Mouse (Mus musculus): Measurements from ENCODE around the gene Mip. TPM values are rescaled to one million over a fixed set of nuclear protein-coding genes. Genes with fewer than 3 reads are reported as not detected.
A peak's percentile ranks its signal among the peaks of the same experiment; 100 is the strongest.

Mip gene
- total RNA-seq, 1 experiment, result 2.8 TPM

- DNase-seq (ENCODE audit: low read depth, low spot score), result peak; percentile 100
- peak within 1 kb of the TSS; percentile 54 for H3K27ac ChIP-seq (ENCODE audit: insufficient read depth, low read depth, low read length, poor library complexity, severe bottlenecking)
- TF ChIP-seq MAFK (IDR thresholded peaks at IDR 0.05; ENCODE audit: insufficient read depth, low read depth, low read length), result no peak; the same call in 1 of the 2 replicates
- TF ChIP-seq HCFC1 (IDR thresholded peaks at IDR 0.05; ENCODE audit: borderline replicate concordance, insufficient read depth, low read length), result 0 out of 2 replicates have a peak, but pooled peaks have one; percentile 38
Measured at GRCm38 (mm10) chr10:128194024-128194550, 31.6 kb upstream of the Mip start, which contains the start of gene Gls2. Gene Gls2, plus strand, starts transcription at chr10:128194457.

GRCm38 (mm10) chr10:128194551-128195461 lies 30.8 kb upstream of the Mip start:
- H3K4me1 ChIP-seq (ENCODE audit: control insufficient read depth in 2 of 2, insufficient read depth in 2 of 2, low read length in 2 of 2, poor library complexity in 1 of 2), result peaks cover 0 to 2% of the 10 kb centered on the region in 2 experiments; a peak in 1 of 4 replicates
- TF ChIP-seq HCFC1 (IDR thresholded peaks at IDR 0.05; ENCODE audit: borderline replicate concordance, insufficient read depth, low read length) (no peak), MAFK (IDR thresholded peaks at IDR 0.05; ENCODE audit: insufficient read depth, low read depth, low read length) (no peak), ZNF384 (IDR thresholded peaks at IDR 0.05; ENCODE audit: low read depth, low read length) (no peak), ZC3H11A (IDR thresholded peaks at IDR 0.05; ENCODE audit: borderline replicate concordance, low read depth, low read length) (no peak), CHD2 (IDR thresholded peaks at IDR 0.05; ENCODE audit: low read depth, low read length) (no peak)
- in situ Hi-C loops (cut with MboI; ENCODE audit: low sequenced_read_pairs in 2 of 2, unreplicated experiment in 2 of 2), result no loop called here
- no peaks in the 10 kb centered on the region for H3K9me3 ChIP-seq (ENCODE audit: control insufficient read depth, insufficient read depth, low read depth, low read length)
- H3K27ac ChIP-seq (ENCODE audit: insufficient read depth, low read depth, low read length, poor library complexity, severe bottlenecking), result peak overlapping the region; percentile 54
- peaks cover 3% of the 10 kb centered on the region; the same call in 1 of the 2 replicates for H3K36me3 ChIP-seq (ENCODE audit: control insufficient read depth, insufficient read depth, low read length, poor library complexity, severe bottlenecking)
- H3K4me3 ChIP-seq (ENCODE audit: insufficient read depth in 1 of 2, low read depth in 1 of 2, low read length in 2 of 2, poor library complexity in 1 of 2, severe bottlenecking in 1 of 2), result peak overlapping the region; percentile 86 to 89
- peak overlapping the region; percentile 87 for H3K9ac ChIP-seq (ENCODE audit: insufficient read depth, low read depth, low read length, poor library complexity, severe bottlenecking)
- DNase-seq (ENCODE audit: low read depth, low spot score), result no peak

More at GRCm38 (mm10) chr10:128194024-128194550, 31.6 kb upstream of the Mip start, which contains the start of gene Gls2:
- H3K4me1 ChIP-seq (ENCODE audit: control insufficient read depth in 2 of 2, insufficient read depth in 2 of 2, low read length in 2 of 2, poor library complexity in 1 of 2), result peaks cover 0 to 2% of the 10 kb centered on the region in 2 experiments; a peak in 1 of 4 replicates
- peak within 1 kb of the TSS; percentile 87 for H3K9ac ChIP-seq (ENCODE audit: insufficient read depth, low read depth, low read length, poor library complexity, severe bottlenecking)
- no peaks in the 10 kb centered on the region for H3K9me3 ChIP-seq (ENCODE audit: control insufficient read depth, insufficient read depth, low read depth, low read length)
- in situ Hi-C loops (cut with MboI; ENCODE audit: low sequenced_read_pairs in 2 of 2, unreplicated experiment in 2 of 2), result no loop called here
- peaks cover 1% of the 10 kb centered on the region; the same call in 1 of the 2 replicates for H3K36me3 ChIP-seq (ENCODE audit: control insufficient read depth, insufficient read depth, low read length, poor library complexity, severe bottlenecking)
- peak within 1 kb of the TSS; percentile 86 to 89 for H3K4me3 ChIP-seq (ENCODE audit: insufficient read depth in 1 of 2, low read depth in 1 of 2, low read length in 2 of 2, poor library complexity in 1 of 2, severe bottlenecking in 1 of 2)

DNA sequence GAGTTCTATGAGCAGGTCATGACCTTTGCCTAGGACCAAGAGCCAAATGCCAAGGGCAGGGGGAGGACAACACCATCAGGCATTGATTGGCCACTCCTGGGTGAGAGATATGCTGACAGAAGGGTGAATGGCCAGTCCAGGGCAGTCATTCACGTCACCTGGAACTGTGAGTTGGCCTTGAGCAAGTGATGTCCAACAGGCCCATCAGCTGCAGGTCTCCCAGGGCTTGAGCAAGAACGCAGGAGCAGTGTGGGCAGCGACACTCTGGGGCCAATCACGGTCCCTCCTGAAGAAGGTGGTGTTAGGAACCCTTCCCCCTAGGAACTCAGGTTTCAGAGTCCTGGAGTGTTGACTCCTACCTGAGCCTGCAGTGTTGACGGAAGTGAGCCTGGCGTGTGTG lies 23.8 kb upstream of the Mip start:
- no peak for TF ChIP-seq MAFK (IDR thresholded peaks at IDR 0.05; ENCODE audit: insufficient read depth, low read depth, low read length)
- TF ChIP-seq CHD2 (IDR thresholded peaks at IDR 0.05; ENCODE audit: low read depth, low read length), result no peak
- no peak for TF ChIP-seq ZC3H11A (IDR thresholded peaks at IDR 0.05; ENCODE audit: borderline replicate concordance, low read depth, low read length)
- TF ChIP-seq HCFC1 (IDR thresholded peaks at IDR 0.05; ENCODE audit: borderline replicate concordance, insufficient read depth, low read length), result no peak
- TF ChIP-seq ZNF384 (IDR thresholded peaks at IDR 0.05; ENCODE audit: low read depth, low read length), result no peak
- Histone ChIP-seq H3K9me3 (ENCODE audit: control insufficient read depth, insufficient read depth, low read depth, low read length) (no peaks in the 10 kb centered on the region), H3K4me1 (ENCODE audit: control insufficient read depth in 2 of 2, insufficient read depth in 2 of 2, low read length in 2 of 2, poor library complexity in 1 of 2) (peaks cover 10 to 14% of the 10 kb centered on the region in 2 experiments; a peak in 3 of 4 replicates), H3K4me3 (ENCODE audit: insufficient read depth in 1 of 2, low read depth in 1 of 2, low read length in 2 of 2, poor library complexity in 1 of 2, severe bottlenecking in 1 of 2) (no peak overlapping the region), H3K36me3 (ENCODE audit: control insufficient read depth, insufficient read depth, low read length, poor library complexity, severe bottlenecking) (peaks cover 9% of the 10 kb centered on the region), H3K9ac (ENCODE audit: insufficient read depth, low read depth, low read length, poor library complexity, severe bottlenecking) (no peak overlapping the region), H3K27ac (ENCODE audit: insufficient read depth, low read depth, low read length, poor library complexity, severe bottlenecking) (no peak overlapping the region)
- DNase-seq (ENCODE audit: low read depth, low spot score), result no peak
- in situ Hi-C loops (cut with MboI; ENCODE audit: low sequenced_read_pairs in 2 of 2, unreplicated experiment in 2 of 2), result no loop called here

DNA sequence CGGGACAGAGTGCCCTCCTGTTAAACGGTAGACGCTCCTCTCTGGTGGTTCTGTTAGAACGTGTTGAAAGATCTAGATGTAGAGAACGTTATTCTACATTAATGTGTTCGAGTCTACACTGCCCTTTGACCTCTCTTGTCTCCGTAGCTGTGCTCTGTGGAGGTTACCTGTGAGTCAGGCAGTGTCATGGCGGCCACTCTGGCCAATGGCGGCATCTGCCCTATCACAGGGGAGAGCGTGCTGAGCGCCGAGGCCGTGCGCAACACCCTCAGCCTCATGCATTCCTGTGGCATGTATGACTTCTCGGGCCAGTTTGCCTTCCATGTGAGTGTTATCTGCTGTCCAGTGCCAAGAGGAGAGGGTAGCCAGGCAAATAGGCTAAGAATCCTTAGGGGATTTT lies 20.7 kb upstream of the Mip start:
- Histone ChIP-seq H3K4me1 (ENCODE audit: control insufficient read depth in 2 of 2, insufficient read depth in 2 of 2, low read length in 2 of 2, poor library complexity in 1 of 2) (peaks cover 10 to 14% of the 10 kb centered on the region in 2 experiments; a peak in 3 of 4 replicates), H3K36me3 (ENCODE audit: control insufficient read depth, insufficient read depth, low read length, poor library complexity, severe bottlenecking) (peaks cover 15% of the 10 kb centered on the region), H3K27ac (ENCODE audit: insufficient read depth, low read depth, low read length, poor library complexity, severe bottlenecking) (peak overlapping the region; percentile 42; the same call in 1 of the 2 replicates), H3K9me3 (ENCODE audit: control insufficient read depth, insufficient read depth, low read depth, low read length) (no peaks in the 10 kb centered on the region), H3K4me3 (ENCODE audit: insufficient read depth in 1 of 2, low read depth in 1 of 2, low read length in 2 of 2, poor library complexity in 1 of 2, severe bottlenecking in 1 of 2) (peak overlapping the region; percentile 22 to 43), H3K9ac (ENCODE audit: insufficient read depth, low read depth, low read length, poor library complexity, severe bottlenecking) (peak overlapping the region; percentile 48)
- TF ChIP-seq HCFC1 (IDR thresholded peaks at IDR 0.05; ENCODE audit: borderline replicate concordance, insufficient read depth, low read length) (no peak), MAFK (IDR thresholded peaks at IDR 0.05; ENCODE audit: insufficient read depth, low read depth, low read length) (no peak), ZNF384 (IDR thresholded peaks at IDR 0.05; ENCODE audit: low read depth, low read length) (no peak)
- DNase-seq (ENCODE audit: low read depth, low spot score), result no peak
- in situ Hi-C loops (cut with MboI; ENCODE audit: low sequenced_read_pairs in 2 of 2, unreplicated experiment in 2 of 2), result no loop called here

Measured in ES-E14 (cell line).